Mouse (Mus musculus): ENCODE measurements around the gene Pias3. TPM values are rescaled to one million over a fixed set of nuclear protein-coding genes. Genes with fewer than 3 reads are reported as not detected.
A peak's percentile ranks its signal among the peaks of the same experiment; 100 is the strongest.
"Not testable (repeated sequence)": the region's sequence is repeated elsewhere in the genome, so short reads cannot be mapped to it uniquely, and the experiment has no call there.

Gene Pias3
- polyA plus RNA-seq, 2 experiments from 2014 or later, result 30.8 to 41.5 TPM

DNA sequence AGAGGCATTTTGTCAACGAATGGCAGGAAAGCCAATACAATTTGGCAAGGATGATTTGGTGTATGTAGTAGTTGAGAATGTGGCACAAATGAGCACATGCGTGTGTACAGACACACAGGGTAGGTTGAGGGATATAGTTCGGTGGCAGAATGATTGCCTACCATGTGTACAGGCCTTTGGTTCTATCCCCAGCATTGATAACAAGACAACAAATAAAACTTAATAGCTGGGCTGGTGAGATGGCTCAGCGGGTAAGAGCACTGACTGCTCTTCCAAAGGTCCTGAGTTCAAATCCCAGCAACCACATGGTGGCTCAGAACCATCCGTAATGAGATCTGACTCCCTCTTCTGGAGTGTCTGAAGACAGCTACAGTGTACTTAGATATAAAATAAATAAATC lies 10.1 kb upstream of the Pias3 start:
- not testable (repeated sequence) for ATAC-seq

DNA sequence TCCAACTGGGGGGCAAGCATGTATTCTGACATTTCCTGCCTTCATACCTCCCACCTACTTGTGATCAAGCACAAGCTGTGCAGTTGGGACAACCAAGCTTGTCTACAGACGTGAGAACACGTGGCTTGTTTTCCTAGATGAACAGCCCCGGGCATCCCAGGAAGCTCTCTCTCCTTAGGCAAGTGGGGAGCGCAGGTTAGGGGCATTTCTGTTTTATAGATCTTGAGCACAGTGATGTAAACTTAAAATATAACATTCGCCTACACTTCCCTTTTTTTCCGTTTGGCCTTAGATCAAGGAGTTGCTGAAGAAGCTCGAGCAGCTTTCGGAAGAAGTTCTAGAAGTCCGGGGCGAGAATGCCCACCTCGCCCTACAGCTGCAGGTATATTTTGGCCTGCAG lies 7.3 kb upstream of the Pias3 start:
- no peak for ATAC-seq

- no peak for ATAC-seq
These were observed 5.9 kb upstream of the Pias3 start for GRCm38 (mm10) chr3:96690298-96690697.

- ATAC-seq, result no peak
These were observed 3.7 kb upstream of the Pias3 start for GRCm38 (mm10) chr3:96692506-96692905.

GRCm38 (mm10) chr3:96693579-96693978 lies 2.6 kb upstream of the Pias3 start:
- no peak for ATAC-seq

DNA sequence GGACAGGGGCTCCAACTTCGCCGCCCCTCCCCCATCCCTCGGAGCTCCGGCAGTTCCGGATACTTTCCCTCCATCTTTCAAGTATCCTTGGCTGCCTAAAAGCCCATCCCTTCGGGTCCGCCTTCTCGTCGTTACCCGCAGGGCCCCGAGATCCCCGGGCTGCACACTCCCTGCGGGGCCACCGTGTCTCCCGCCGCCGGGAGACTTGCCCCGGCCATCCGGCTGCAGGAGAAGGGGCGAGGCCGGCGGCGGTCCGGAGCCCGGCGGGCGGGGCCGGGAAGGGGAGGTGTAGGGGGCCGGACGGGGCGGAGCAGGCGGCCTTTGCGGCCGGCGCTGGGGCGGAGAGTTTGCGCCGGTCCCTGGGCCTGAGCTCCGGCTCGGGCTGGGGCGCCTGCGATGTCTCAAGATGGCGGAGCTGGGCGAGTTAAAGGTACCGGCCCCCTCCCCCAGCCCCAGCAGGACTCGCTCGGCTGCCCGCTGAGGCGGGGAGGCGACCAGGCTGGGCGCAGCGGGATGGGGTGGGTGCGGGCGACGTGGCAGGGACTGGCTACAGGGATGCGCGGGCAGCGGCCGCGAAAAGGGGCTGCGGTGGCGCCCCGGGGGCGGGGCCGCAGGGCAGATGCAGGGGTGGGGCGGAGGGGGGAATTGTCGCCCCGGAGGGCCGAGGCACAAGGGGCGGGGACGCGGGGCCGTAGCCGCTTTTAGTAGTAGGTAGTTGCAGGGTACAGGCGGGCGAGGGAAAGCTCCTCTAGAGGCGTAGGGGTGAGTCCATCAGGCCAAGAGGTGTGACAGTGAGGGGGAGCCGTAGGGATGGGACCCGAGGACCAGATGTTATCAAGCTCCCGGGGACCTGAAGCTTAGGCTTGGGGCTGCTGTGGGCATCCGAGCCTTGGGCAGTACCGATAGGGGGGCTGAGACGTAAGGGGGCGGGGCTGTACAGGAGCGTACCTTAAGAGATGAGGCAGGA lies 865 bp downstream of the Pias3 start:
- peak; percentile 69 for ATAC-seq

DNA sequence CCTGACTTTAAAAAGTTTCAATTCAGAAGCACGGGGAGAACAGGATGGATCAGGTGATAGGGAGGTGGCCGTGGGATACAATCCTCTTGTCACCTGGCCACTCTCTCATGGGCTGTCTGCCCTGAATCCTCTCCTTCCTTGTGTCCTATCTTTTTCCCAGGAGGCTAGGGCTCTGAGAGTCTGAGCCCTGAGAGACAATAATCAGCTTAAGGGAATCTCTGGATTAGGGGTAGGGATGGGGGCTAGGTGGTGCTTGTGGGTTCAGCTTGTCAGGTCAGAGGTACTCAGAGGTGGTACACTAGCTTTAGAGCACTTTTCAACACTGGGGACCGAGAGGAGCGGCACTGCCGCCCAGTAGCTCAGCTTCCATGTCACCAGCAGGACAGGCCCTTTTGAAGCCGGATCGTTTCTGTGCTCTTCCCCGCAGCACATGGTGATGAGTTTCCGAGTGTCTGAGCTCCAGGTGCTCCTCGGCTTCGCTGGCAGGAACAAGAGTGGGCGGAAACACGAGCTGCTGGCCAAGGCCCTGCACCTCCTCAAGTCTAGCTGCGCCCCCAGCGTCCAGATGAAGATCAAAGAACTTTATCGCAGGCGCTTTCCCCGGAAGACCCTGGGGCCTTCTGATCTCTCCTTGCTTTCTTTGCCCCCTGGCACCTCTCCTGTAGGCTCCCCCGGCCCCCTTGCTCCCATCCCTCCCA lies 3.0 kb downstream of the Pias3 start:
- ATAC-seq, result no peak

DNA sequence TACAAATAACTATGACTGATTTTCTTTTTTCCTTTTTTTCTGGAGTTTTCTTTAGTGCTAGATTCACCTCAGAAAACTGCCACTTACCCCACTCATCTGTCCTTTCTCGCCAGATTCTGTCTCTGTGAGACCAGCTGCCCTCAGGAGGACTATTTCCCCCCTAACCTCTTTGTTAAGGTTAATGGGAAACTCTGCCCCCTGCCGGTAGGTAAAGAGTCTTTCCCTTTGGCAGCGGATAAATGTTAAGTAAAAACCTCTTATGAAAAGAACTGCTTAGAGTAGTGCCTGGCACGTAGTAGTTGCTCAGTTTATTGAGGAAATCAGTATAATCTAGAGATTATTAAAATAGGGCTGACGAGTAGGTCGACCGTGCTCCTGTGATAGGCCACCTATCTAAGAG lies 4.2 kb downstream of the Pias3 start:
- no peak for ATAC-seq

- no peak for ATAC-seq
These were observed 4.8 kb downstream of the Pias3 start for GRCm38 (mm10) chr3:96701003-96701402.

- no peak for ATAC-seq
These were observed 8.6 kb downstream of the Pias3 start for GRCm38 (mm10) chr3:96704778-96705177.

GRCm38 (mm10) chr3:96706217-96706616 lies 10.0 kb downstream of the Pias3 start:
- no peak for ATAC-seq

GRCm38 (mm10) chr3:96706984-96707383 lies 10.8 kb downstream of the Pias3 start:
- ATAC-seq, result no peak

- ATAC-seq, result peak; percentile 67
These were observed 11.9 kb downstream of the Pias3 start, which contains the start of gene Nudt17 for GRCm38 (mm10) chr3:96707903-96708683. TSS of gene Nudt17 (minus strand) at chr3:96708562.

DNA sequence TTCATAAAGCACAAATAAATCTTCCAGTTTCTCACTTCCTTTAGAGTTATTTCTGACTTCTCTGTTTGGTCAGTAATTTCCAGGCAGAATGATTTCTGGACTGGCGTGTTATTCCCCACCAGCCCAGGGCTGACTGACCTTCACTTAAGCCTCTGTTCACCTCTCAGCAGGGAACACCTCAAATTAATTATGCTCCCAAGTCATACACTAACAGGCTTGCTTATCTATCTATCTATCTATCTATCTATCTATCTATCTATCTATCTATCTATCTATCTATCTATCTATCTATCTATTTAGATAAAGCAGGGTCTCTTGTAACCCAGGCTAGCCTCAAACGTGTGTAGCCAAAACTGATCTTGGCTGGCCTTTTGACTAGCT lies 12.5 kb downstream of the Pias3 start:
- ATAC-seq, result no peak

- no peak for ATAC-seq
These were observed 18.1 kb downstream of the Pias3 start for GRCm38 (mm10) chr3:96714286-96714685.

GRCm38 (mm10) chr3:96715854-96716253 lies 19.7 kb downstream of the Pias3 start:
- peak; percentile 52 for ATAC-seq

DNA sequence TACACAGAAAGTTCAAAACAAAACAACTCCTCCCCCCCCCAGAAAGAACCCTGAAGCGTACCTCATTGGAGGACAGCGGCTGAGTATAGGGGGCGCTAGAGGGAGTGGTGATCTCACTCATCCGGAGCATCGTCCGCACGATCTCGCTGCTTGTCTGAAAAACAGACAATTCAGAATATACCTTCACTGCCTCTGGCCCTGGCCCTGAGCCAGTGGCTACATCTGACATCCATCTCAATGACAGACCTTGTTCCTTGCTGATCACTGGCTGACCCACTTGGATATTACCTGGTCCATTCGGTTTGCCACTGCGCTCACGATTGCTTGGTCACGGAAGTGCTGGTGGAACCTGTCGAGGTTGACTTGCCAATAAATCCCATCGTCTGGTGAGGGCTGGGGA lies 23.0 kb downstream of the Pias3 start:
- ATAC-seq, result no peak

- ATAC-seq, result peak; percentile 80
These were observed 31.2 kb downstream of the Pias3 start, which contains the start of the genes Polr3c and Rnf115 for GRCm38 (mm10) chr3:96727343-96727827. TSS of gene Polr3c (minus strand) at chr3:96727628. TSS of gene Rnf115 (plus strand) at chr3:96727664.

GRCm38 (mm10) chr3:96727828-96728633 lies 31.8 kb downstream of the Pias3 start:
- peak; percentile 41 for ATAC-seq

- no peak for ATAC-seq
These were observed 32.6 kb downstream of the Pias3 start for GRCm38 (mm10) chr3:96728634-96729402.

GRCm38 (mm10) chr3:96729403-96729784 lies 33.2 kb downstream of the Pias3 start:
- ATAC-seq, result no peak

Data from activated CD4-positive, CD25-positive, alpha-beta regulatory T cell, adult 4 months (primary cell).